10 mouse cellular contexts compared by ENCODE assay signal in genomic region chr11:53521821-53522131, GRCm38 (mm10). TPM values are rescaled to one million over a fixed set of nuclear protein-coding genes. Genes with fewer than 3 reads are reported as not detected.
DNase-seq lines count a peak whose midpoint lies in the region; ATAC-seq lines count a peak whose summit lies in the region.
"Had no signal": no experiment of that assay in that cellular context is flagged by ENCODE, and none has a peak within 500 bp of the region (broad histone marks: within the 10 kb centered on the region; RNA-seq: fewer than 3 reads in every experiment).

No protein-coding gene starts in this region.

- H3K9ac ChIP-seq in neural tube, embryonic 12.5 days: no peak overlapping the region
- H3K9ac ChIP-seq in forebrain, embryonic 15.5 days (replicated peaks): 0 out of 2 replicates have a peak overlapping the region, but pooled peaks have one; percentile 77
- no peak overlapping the region for H3K9ac ChIP-seq in hindbrain, embryonic 16.5 days (ENCODE audit: low read depth, low read length)
- H3K9ac ChIP-seq in neural tube, embryonic 14.5 days (replicated peaks; ENCODE audit: low read depth, low read length): no peak overlapping the region

- no peak for ATAC-seq in neural tube, embryonic 12.5 days (ENCODE audit: low FRiP score, low read depth)
- no peak for ATAC-seq in forebrain, embryonic 15.5 days (replicated peaks)
- ATAC-seq in hindbrain, embryonic 16.5 days: no peak
- ATAC-seq in neural tube, embryonic 14.5 days (ENCODE audit: low read depth): no peak

- no peak overlapping the region for H3K27ac ChIP-seq in neural tube, embryonic 12.5 days
- H3K27ac ChIP-seq in forebrain, embryonic 15.5 days (replicated peaks): no peak overlapping the region
- H3K27ac ChIP-seq in hindbrain, embryonic 16.5 days (ENCODE audit: low read depth, low read length): no peak overlapping the region
- H3K27ac ChIP-seq in neural tube, embryonic 14.5 days (ENCODE audit: low read depth, low read length): no peak overlapping the region

- DNase-seq in neural tube, embryonic 10.5 days (ENCODE audit: extremely low spot score, low spot score): no peak
- DNase-seq in B cell, adult 2 months: no peak
- no peak for DNase-seq in thymus, postnatal 10 days (ENCODE audit: low spot score in 2 of 2)
- no peak for DNase-seq in left cerebral cortex, postnatal 10 days (ENCODE audit: extremely low spot score in 1 of 2, low spot score in 2 of 2)
- DNase-seq: kidney, postnatal 14 days had no signal

- 90% methylated on average over 7 of the region's 7 CpGs for WGBS in neural tube, embryonic 12.5 days
- 88% methylated on average over 7 of the region's 7 CpGs for WGBS in forebrain, embryonic 15.5 days
- 87% methylated on average over 7 of the region's 7 CpGs for WGBS in hindbrain, embryonic 16.5 days
- WGBS in neural tube, embryonic 14.5 days: 88% methylated on average over 7 of the region's 7 CpGs

- intact Hi-C loops in left cerebral cortex, postnatal 10 days (cut with DNase I): loop anchor here (2.0 kb wide), 1 partner anchor 47 kb away; no protein-coding TSS in a partner anchor

- H3K36me3 ChIP-seq in neural tube, embryonic 12.5 days: no peaks in the 10 kb centered on the region
- H3K36me3 ChIP-seq in forebrain, embryonic 15.5 days: no peaks in the 10 kb centered on the region
- no peaks in the 10 kb centered on the region for H3K36me3 ChIP-seq in hindbrain, embryonic 16.5 days (ENCODE audit: control insufficient read depth, insufficient read depth, low read length)
- no peaks in the 10 kb centered on the region for H3K36me3 ChIP-seq in neural tube, embryonic 14.5 days (ENCODE audit: control insufficient read depth, insufficient read depth, low read length)

- 0 out of 2 replicates have a peak, but pooled peaks cover 7% of the 10 kb centered on the region for H3K27me3 ChIP-seq in neural tube, embryonic 12.5 days (replicated peaks)
- no peaks in the 10 kb centered on the region for H3K27me3 ChIP-seq in forebrain, embryonic 15.5 days
- peaks cover 3% of the 10 kb centered on the region for H3K27me3 ChIP-seq in hindbrain, embryonic 16.5 days (replicated peaks; ENCODE audit: control insufficient read depth, insufficient read depth, low read length)
- no peaks in the 10 kb centered on the region; the same call in 1 of the 2 replicates for H3K27me3 ChIP-seq in neural tube, embryonic 14.5 days (ENCODE audit: control insufficient read depth, insufficient read depth, low read length)

- peaks cover 29% of the 10 kb centered on the region for H3K4me1 ChIP-seq in neural tube, embryonic 12.5 days
- peaks cover 37% of the 10 kb centered on the region for H3K4me1 ChIP-seq in forebrain, embryonic 15.5 days
- peaks cover 20% of the 10 kb centered on the region for H3K4me1 ChIP-seq in hindbrain, embryonic 16.5 days (ENCODE audit: control insufficient read depth, insufficient read depth, low read depth, low read length)
- peaks cover 22% of the 10 kb centered on the region for H3K4me1 ChIP-seq in neural tube, embryonic 14.5 days (ENCODE audit: control insufficient read depth, insufficient read depth, low read length)

- peak overlapping the region; percentile 82 for H3K4me2 ChIP-seq in neural tube, embryonic 12.5 days (replicated peaks)
- peak overlapping the region; percentile 73; the same call in 1 of the 2 replicates for H3K4me2 ChIP-seq in forebrain, embryonic 15.5 days (replicated peaks)
- peak overlapping the region; percentile 85 for H3K4me2 ChIP-seq in hindbrain, embryonic 16.5 days (ENCODE audit: low read length)
- H3K4me2 ChIP-seq in neural tube, embryonic 14.5 days (ENCODE audit: low read depth, low read length): peak overlapping the region; percentile 84; the same call in 1 of the 2 replicates

- no peak overlapping the region for H3K4me3 ChIP-seq in neural tube, embryonic 12.5 days
- H3K4me3 ChIP-seq in forebrain, embryonic 15.5 days: 0 out of 2 replicates have a peak overlapping the region, but pooled peaks have one; percentile 81
- peak overlapping the region; percentile 67 for H3K4me3 ChIP-seq in hindbrain, embryonic 16.5 days (ENCODE audit: low read length)
- H3K4me3 ChIP-seq in neural tube, embryonic 14.5 days (ENCODE audit: low read depth, low read length): no peak overlapping the region

- no peaks in the 10 kb centered on the region for H3K9me3 ChIP-seq in neural tube, embryonic 12.5 days
- H3K9me3 ChIP-seq in forebrain, embryonic 15.5 days: no peaks in the 10 kb centered on the region
- no peaks in the 10 kb centered on the region for H3K9me3 ChIP-seq in hindbrain, embryonic 16.5 days (ENCODE audit: control insufficient read depth, low read length)
- no peaks in the 10 kb centered on the region for H3K9me3 ChIP-seq in neural tube, embryonic 14.5 days (ENCODE audit: control insufficient read depth, low read length)

RNA-seq across cellular contexts. Expression of gene Sept8, which starts 2.7 kb away (rescaled TPM):
- polyA plus RNA-seq in neural tube, embryonic 12.5 days (2016; fragmentation: Nextera tagmentation; extraction: Ambion mirVana): 21.4 and 25.2 TPM in 2 replicates
- polyA plus RNA-seq in forebrain, embryonic 15.5 days (2015; fragmentation: Nextera tagmentation; extraction: Ambion mirVana): 21.6 and 23.1 TPM in 2 replicates
- 23.1 and 23.4 TPM in 2 replicates for polyA plus RNA-seq in hindbrain, embryonic 16.5 days (2015; fragmentation: Nextera tagmentation; extraction: Ambion mirVana)
- 20.5 and 25.0 TPM in 2 replicates for polyA plus RNA-seq in neural tube, embryonic 14.5 days (2014; fragmentation: Nextera tagmentation; extraction: Ambion mirVana)
- total RNA-seq in left cerebral cortex, postnatal 10 days (2021): 100 to 1,000 TPM; 111 to 124 TPM

RNA-seq across cellular contexts. Expression of gene Sowaha, which starts 41.7 kb away (rescaled TPM):
- 0.22 and 0.46 TPM in 2 replicates for polyA plus RNA-seq in neural tube, embryonic 12.5 days (2016; fragmentation: Nextera tagmentation; extraction: Ambion mirVana)
- 1.8 and 1.9 TPM in 2 replicates for polyA plus RNA-seq in forebrain, embryonic 15.5 days (2015; fragmentation: Nextera tagmentation; extraction: Ambion mirVana)
- polyA plus RNA-seq in hindbrain, embryonic 16.5 days (2015; fragmentation: Nextera tagmentation; extraction: Ambion mirVana): 1.5 TPM in 2 replicates
- polyA plus RNA-seq in neural tube, embryonic 14.5 days (2014; fragmentation: Nextera tagmentation; extraction: Ambion mirVana): 0.66 and 1.1 TPM in 2 replicates
- total RNA-seq in left cerebral cortex, postnatal 10 days (2021): 10 to 100 TPM; 43.8 to 50.1 TPM

RNA-seq across cellular contexts. Expression of gene Gm9945, which starts 41.8 kb away (rescaled TPM):
- not detected in 2 replicates for polyA plus RNA-seq in neural tube, embryonic 12.5 days (2016; fragmentation: Nextera tagmentation; extraction: Ambion mirVana)
- polyA plus RNA-seq in forebrain, embryonic 15.5 days (2015; fragmentation: Nextera tagmentation; extraction: Ambion mirVana): 0.50 TPM in 1 of 2 replicates, not detected in the other
- polyA plus RNA-seq in hindbrain, embryonic 16.5 days (2015; fragmentation: Nextera tagmentation; extraction: Ambion mirVana): 0.34 TPM in 1 of 2 replicates, not detected in the other
- polyA plus RNA-seq in neural tube, embryonic 14.5 days (2014; fragmentation: Nextera tagmentation; extraction: Ambion mirVana): 0.23 TPM in 1 of 2 replicates, not detected in the other
- total RNA-seq in left cerebral cortex, postnatal 10 days (2021): 1 to 10 TPM; 1.1 to 2.1 TPM
- polyA plus RNA-seq: testis, adult 2 months had no signal

RNA-seq across cellular contexts. Expression of gene Kif3a, which starts 45.4 kb away (rescaled TPM):
- polyA plus RNA-seq in neural tube, embryonic 12.5 days (2016; fragmentation: Nextera tagmentation; extraction: Ambion mirVana): 145 and 157 TPM in 2 replicates
- polyA plus RNA-seq in forebrain, embryonic 15.5 days (2015; fragmentation: Nextera tagmentation; extraction: Ambion mirVana): 262 and 280 TPM in 2 replicates
- 306 and 352 TPM in 2 replicates for polyA plus RNA-seq in hindbrain, embryonic 16.5 days (2015; fragmentation: Nextera tagmentation; extraction: Ambion mirVana)
- 280 and 308 TPM in 2 replicates for polyA plus RNA-seq in neural tube, embryonic 14.5 days (2014; fragmentation: Nextera tagmentation; extraction: Ambion mirVana)
- total RNA-seq in left cerebral cortex, postnatal 10 days (2021): 100 to 1,000 TPM; 164 to 169 TPM

RNA-seq across cellular contexts. Expression of gene Gm9837, which starts 51.5 kb away (rescaled TPM):
- not detected in 2 replicates for polyA plus RNA-seq in neural tube, embryonic 12.5 days (2016; fragmentation: Nextera tagmentation; extraction: Ambion mirVana)
- polyA plus RNA-seq in forebrain, embryonic 15.5 days (2015; fragmentation: Nextera tagmentation; extraction: Ambion mirVana): not detected in 2 replicates
- not detected in 2 replicates for polyA plus RNA-seq in hindbrain, embryonic 16.5 days (2015; fragmentation: Nextera tagmentation; extraction: Ambion mirVana)
- not detected in 2 replicates for polyA plus RNA-seq in neural tube, embryonic 14.5 days (2014; fragmentation: Nextera tagmentation; extraction: Ambion mirVana)
- not detected for total RNA-seq in left cerebral cortex, postnatal 10 days (2021)

Comparison
In these comparisons a context has a peak if more than half of its experiments do, and no peak if none do; other contexts are left out.
1. H3K4me3 ChIP-seq: peak in forebrain, embryonic 15.5 days (single experiment) and hindbrain, embryonic 16.5 days (single experiment); none in neural tube, embryonic 12.5 days (single experiment) and neural tube, embryonic 14.5 days (single experiment).
2. Peak in every context shown above with its lines, with median percentiles within 50 percentile points of each other: H3K4me2 ChIP-seq.